Mouse (Mus musculus): ENCODE measurements around the gene Icam2.

DNA sequence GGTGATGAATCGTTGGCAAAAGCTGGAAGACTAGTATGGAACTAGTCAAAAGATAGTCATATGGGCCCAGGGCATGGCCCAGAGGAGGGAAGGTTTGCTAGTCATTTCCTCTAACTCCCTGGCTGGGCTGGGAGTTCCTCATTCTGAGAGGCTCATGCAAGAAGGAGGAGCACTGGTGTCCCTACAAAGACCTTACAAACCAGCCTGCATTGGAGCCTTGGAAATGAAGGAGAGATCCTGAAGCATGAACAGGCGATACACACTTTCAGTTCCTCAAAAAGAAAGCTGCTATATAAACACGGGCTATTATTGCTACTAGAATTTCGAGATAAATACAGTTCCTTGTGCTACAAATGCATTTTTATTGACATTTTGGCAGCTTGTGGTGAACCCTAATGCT lies 40.2 kb upstream of the Icam2 start:
- TF ChIP-seq CTCF (conservative IDR thresholded peaks at IDR 0.05; ENCODE audit: low read length) (no peak), POU5F1 (IDR thresholded peaks at IDR 0.05; ENCODE audit: borderline replicate concordance, low read length) (no peak)
